Mouse (Mus musculus) spleen, adult 2 months (tissue): ENCODE results near the gene 4930470P17Rik.

Source experiments
- CTCF ChIP-seq: fragments of 200-500 bp; IDR thresholded peaks from 2 replicates; pipeline ENCODE4 v1.5.1; 2011; ENCODE audit warnings: mild to moderate bottlenecking, inconsistent platforms; ENCODE audit not compliant: insufficient read depth, insufficient read length, insufficient replicate concordance; ENCODE audit errors: extremely low read depth
- POLR2A ChIP-seq: fragments of 200-500 bp; IDR thresholded peaks from 2 replicates; pipeline ENCODE4 v1.6.1; 2011; ENCODE audit warnings: low read depth, low read length, inconsistent platforms

GRCm38 (mm10) chr2:170534116-170534802 is 67.6 kb downstream of the 4930470P17Rik start:
- TF ChIP-seq CTCF (no peak), POLR2A (no peak)
